Mouse (Mus musculus): ENCODE data around the gene Cyp39a1. TPM values are rescaled to one million over a fixed set of nuclear protein-coding genes. Genes with fewer than 3 reads are reported as not detected.

The Cyp39a1 gene
- 4.2 and 5.1 TPM in 2 replicates for total RNA-seq (2021)
- long read RNA-seq, transcript Cyp39a1-201 (12 exons, 3,053 nt): major isoform, 22 of 28 reads
- long read RNA-seq, partial matches to known transcripts: 1 of 28 reads
- long read RNA-seq, other reads (novel, unspliced or antisense): 5 of 28 reads

GRCm38 (mm10) chr17:43667290-43667843 lies at the start of gene Cyp39a1:
Gene Cyp39a1 (plus strand): TSS chr17:43667425.
- DNase-seq: no peak

DNA sequence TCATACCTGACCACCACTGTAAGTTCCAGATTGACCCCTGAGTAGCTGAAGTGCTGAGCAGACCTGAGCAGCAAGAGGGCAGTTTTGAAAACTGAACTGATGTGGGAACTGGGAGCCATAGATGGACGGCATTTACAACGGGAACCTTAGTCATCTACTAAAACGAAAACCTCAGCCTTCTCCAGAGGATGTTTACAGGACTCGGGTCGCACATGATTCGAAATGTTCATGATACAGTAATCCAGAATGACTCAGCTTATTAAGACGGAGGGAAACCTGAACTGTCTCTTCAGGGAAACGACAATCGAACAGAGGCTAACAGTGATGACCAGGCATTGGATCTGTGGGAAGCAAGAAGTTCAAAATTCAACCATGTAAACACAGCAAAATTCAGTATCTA lies 48.1 kb upstream of the Cyp39a1 start:
- DNase-seq: no peak

- DNase-seq: no peak
Observed at GRCm38 (mm10) chr17:43622076-43622475, 45.1 kb upstream of the Cyp39a1 start.

GRCm38 (mm10) chr17:43628246-43628645 lies 39.0 kb upstream of the Cyp39a1 start:
- DNase-seq: no peak

DNA sequence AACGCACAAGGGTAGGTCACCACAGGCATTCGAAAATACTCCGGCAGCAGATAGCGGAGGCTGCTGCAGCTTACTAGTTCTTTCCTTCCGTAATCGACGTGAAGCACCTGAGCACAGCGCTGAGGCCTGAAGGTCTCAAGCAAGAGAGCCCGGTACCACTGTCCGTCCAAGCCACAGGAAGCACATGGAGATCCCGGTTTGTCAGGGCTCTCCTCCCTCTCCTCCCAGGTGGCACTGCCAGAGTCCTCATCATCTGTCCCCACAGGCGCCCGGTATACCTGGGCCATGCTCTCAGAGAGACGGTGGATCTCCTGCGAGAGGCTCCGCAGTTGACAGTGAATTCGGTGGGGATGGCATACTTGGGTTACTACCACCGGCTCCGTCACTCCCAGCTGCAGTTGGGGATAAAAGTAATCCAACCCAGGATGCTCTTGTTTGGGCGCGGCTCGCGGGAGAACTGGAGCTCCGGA lies 38.2 kb upstream of the Cyp39a1 start:
- DNase-seq: no peak

DNA sequence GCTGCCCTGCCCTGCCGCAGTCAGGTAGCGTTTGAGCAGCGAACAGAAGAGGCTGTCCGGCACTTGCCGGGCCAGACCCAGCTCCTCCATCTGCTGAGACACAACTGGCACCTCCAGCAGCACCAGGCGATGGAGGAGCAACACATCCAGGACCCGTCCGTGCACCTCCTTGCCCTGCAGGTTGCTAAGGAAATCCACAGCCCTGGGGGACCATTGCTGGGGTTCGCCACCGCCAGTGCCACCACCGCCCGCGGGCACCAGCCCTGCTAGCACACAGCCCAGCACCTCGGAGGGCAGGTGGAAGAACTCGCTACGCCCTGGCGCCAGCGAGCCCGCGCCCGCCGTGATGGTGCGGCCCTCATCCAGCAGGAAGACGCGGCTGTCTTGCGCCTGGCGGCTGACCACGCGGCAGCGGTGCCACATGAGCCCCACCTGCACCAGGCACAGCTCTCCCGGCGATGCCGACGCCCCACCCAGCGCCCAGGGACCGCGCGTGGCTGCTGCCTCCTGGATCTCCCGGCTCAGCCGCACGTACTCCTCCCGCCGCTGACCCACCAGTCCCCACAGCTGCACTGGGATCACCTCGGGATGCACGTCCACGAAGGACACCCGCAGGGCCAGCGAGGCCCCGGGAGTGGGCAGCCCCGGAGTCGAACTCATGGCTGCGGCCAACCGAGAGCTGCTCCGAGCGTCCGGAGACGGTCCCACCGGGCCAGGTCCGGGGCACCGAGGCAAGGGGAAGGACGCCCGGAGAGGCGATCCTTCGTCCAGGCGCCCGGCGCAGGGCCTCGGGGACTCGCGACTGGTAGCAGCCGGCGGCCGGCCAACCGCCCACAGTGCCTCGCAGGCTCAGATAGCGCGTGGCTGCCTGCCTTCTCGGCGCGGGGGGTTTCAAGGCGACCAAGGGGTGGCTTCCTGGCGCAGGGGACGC lies 37.5 kb upstream of the Cyp39a1 start, which contains the start of gene Tdrd6:
TSS of gene Tdrd6 (minus strand) at position 804 of the 931 bp plus-strand sequence.
- DNase-seq: peak; percentile 5

GRCm38 (mm10) chr17:43630427-43630760 lies 36.8 kb upstream of the Cyp39a1 start:
- no peak for DNase-seq

DNA sequence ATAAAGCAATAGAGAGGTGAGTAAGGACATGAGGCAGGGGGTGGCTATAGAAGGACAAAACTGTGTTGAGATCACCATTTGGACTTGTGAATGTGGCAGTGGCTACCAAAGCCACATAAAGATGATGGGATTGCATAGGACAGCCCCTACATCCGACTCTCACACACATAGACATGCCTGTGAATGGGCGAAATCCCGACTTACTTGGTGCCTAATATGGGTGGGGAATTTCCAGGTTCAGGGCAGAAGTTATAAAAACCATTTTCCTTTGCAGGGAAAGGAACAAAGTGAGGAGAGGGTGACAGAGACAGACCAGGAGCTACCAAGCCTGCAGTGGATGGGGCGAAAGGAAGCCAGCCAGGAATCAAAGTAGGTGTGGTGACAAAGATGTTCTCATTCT lies 30.1 kb upstream of the Cyp39a1 start:
- no peak for DNase-seq

DNA sequence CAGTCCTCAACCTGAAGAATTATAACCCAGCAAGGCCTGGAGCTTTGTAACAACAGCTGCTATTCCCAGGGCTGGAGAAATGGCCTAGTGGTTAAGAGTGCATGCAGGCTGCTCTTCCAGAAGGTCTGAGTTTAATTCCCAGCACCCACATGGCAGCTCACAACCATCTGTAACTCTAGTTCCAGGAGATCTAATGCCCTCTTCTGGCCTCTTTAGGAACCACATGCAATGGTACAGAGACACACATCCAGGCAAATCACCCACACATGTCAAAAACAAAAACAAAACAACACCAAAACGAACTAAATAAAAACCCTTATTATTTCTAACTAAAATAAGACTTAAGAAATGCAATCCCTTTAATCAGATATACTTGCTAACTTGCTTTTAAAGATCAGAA lies 26.4 kb upstream of the Cyp39a1 start:
- no peak for DNase-seq

GRCm38 (mm10) chr17:43643191-43643590 lies 24.0 kb upstream of the Cyp39a1 start:
- no peak for DNase-seq

GRCm38 (mm10) chr17:43644375-43644774 lies 22.9 kb upstream of the Cyp39a1 start:
- no peak for DNase-seq

DNA sequence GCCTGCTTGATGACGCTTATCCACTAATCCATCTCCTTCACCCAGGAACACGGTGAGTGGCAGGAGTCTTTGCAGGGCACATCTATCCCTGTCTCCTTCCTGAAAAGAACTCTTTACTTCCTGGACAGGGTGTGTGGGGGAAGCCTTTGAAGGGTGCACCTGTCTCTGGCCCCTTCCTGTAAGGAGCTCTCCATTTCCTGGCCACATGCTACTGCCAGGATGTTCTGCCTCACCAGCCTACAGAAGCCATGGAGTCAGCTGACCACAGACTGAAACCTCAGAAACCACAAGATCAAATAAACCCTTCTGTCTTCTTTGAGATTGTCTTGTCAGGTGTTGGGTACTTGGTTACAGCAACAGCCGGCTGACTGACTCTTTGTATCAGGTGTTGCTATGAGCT lies 22.1 kb upstream of the Cyp39a1 start:
- no peak for DNase-seq

DNA sequence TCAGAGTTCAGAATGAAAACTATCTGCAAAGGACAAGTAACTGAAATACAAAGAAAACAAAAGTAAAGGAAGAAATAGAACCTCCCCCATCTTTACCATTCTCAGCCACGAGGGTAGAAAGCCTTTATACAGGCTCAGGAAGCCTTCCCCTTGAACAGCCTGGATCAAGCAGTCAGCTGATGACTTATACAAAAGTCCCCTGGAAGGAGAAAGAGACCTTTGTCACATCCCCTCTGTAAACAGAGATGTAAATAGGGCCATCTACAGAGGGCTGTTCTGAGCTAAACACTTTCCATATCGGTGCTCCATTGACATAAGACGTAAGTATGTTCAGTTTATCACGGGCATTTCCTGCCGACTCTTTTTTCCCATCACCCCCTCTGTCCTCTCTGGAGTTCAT lies 20.3 kb upstream of the Cyp39a1 start:
- DNase-seq: no peak

DNA sequence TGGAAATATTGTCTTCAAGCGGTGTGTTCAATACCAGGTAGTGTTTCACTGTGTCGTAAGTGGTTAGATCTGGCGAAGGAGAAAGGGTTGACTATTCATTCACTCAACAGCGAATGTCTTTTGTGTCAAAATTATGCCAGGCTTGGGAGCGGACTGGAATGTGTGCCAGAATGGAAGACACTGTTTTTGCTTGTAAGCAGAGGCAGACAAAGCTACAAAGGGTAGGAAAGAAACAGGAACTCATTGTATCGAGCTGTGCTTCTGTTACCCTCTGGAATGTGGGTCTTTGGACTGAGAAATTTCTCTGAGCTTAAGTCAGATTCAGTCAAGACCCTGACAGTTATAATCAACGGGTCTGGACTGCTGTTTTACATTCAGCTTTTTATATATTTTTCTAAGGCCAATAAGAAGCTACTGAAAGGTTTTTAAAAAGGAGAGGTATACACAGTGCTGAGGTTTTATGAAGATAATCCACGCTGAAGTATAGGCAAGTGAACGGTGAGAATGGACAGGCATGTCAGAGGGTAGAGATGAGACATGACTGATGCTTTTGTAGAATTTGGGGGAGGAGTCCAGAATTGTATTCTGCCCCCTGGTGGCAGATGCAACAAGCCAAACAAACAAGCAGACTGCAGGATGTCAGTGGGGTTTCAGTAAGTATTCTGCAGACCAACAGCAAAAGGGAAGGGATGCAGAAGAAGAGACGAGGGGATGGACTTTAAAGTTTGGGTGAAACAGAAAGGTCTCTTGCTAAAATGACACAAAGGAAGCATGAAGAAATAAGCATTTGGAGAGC lies 17.4 kb upstream of the Cyp39a1 start:
- no peak for DNase-seq

- DNase-seq: no peak
Observed at GRCm38 (mm10) chr17:43651314-43652046, 15.7 kb upstream of the Cyp39a1 start.

DNA sequence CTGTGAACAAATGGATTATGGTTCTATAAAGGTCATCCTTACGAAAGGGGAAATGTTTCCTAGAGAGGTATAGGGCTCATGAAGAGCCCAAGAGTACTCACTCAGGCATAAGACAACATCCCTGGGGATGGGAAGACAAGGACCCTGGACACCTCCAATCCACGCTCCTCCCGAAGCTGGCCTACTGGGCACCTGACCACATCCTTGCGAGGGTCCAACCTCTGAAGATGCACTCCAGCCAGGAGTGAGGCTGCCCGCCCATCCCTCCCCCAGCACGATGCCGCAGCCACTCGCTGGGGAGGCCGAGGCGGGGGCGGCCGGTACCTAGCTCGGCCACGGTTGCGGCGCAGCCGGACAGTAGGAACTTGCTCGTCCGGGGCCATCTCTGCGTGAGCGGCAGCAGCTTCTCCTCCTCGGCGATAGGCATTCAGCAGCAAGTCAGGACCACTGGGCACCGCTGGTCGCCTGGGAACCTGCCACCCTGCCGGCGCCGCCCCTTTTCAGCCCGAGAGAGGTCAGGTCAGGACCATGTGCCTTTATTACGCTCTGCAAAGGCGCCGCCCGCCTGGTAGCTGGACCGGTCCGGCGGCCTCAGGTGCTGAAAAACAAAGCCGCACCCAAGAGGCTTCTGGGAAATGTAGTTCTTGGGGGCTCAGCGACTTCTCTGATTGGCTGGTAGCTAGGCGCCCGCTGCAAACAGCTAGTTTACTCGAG lies 492 bp upstream of the Cyp39a1 start, which contains the start of gene Slc25a27:
TSS of gene Slc25a27 (minus strand) at position 639 of the 714 bp plus-strand sequence.
- DNase-seq: peak; percentile 81

- peak; percentile 17 for DNase-seq
Observed at GRCm38 (mm10) chr17:43669145-43669695, 2.0 kb downstream of the Cyp39a1 start.

DNA sequence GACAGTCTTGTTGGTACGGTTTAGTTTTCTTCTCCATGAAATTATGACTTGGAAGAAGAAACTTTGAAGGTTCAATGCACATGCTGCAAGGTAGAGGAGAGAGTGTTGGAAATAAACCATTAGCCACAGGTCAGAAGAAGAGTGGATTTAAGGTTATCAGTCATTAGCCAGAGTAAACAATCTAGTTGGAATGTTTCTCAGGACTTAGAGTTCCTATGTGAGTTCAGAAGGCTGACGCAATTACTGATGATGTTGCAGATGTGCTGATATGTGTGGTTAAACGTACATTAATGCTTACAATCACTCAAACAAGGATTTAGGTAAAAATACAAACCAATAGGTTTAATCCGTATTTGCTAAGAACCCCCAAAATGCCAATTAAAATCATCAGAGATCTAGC lies 4.7 kb downstream of the Cyp39a1 start:
- no peak for DNase-seq

GRCm38 (mm10) chr17:43675228-43675627 lies 8.0 kb downstream of the Cyp39a1 start:
- no peak for DNase-seq

GRCm38 (mm10) chr17:43676241-43676640 lies 9.0 kb downstream of the Cyp39a1 start:
- no peak for DNase-seq

GRCm38 (mm10) chr17:43677317-43677716 lies 10.1 kb downstream of the Cyp39a1 start:
- DNase-seq: no peak

Measured in adrenal gland, postnatal 25 days (tissue).